Mouse (Mus musculus) midbrain, embryonic 15.5 days (tissue): ENCODE results near the gene Ddx41. TPM values are rescaled to one million over a fixed set of nuclear protein-coding genes. Genes with fewer than 3 reads are reported as not detected.

Experiments used
- ATAC-seq: fragments of 200-750 bp; cut with Nextera tagmentation; replicated peaks from 2 replicates; pipeline ENCODE4 v1.8.0; 2017; ENCODE audit warnings: moderate TSS enrichment
- H3K27ac ChIP-seq: fragments of 300-500 bp; sonication (generic); 2 replicates; pipeline ENCODE4 v1.5.1; 2015; ENCODE audit warnings: mild to moderate bottlenecking, inconsistent platforms
- H3K27me3 ChIP-seq: fragments of 300-500 bp; sonication (generic); replicated peaks from 2 replicates; pipeline ENCODE4 v1.6.1; 2015; ENCODE audit warnings: inconsistent platforms
- H3K36me3 ChIP-seq: fragments of 300-500 bp; sonication (generic); replicated peaks from 2 replicates; pipeline ENCODE4 v1.6.1; 2015; ENCODE audit warnings: inconsistent platforms
- H3K4me1 ChIP-seq: fragments of 300-500 bp; sonication (generic); 2 replicates; pipeline ENCODE4 v1.6.1; 2015; ENCODE audit warnings: inconsistent platforms
- H3K4me2 ChIP-seq: fragments of 300-500 bp; sonication (generic); 2 replicates; pipeline ENCODE4 v1.6.1; 2015; ENCODE audit warnings: inconsistent platforms, mild to moderate bottlenecking, moderate library complexity
- H3K4me3 ChIP-seq: fragments of 300-500 bp; sonication (generic); 2 replicates; pipeline ENCODE4 v1.5.1; 2015; ENCODE audit warnings: mild to moderate bottlenecking, inconsistent platforms
- H3K9ac ChIP-seq: fragments of 300-500 bp; sonication (generic); 2 replicates; pipeline ENCODE4 v1.6.1; 2015; ENCODE audit warnings: mild to moderate bottlenecking, inconsistent platforms
- H3K9me3 ChIP-seq: fragments of 300-500 bp; sonication (generic); 2 replicates; pipeline ENCODE4 v1.6.1; 2016; ENCODE audit warnings: inconsistent platforms
- WGBS: fragments of 180-500 bp; shearing (Covaris S2); methylation state at CpG from one replicate; pipeline ENCODE4 v1.1.7; 2015; ENCODE audit warnings: mixed read lengths; 5-methylcytosine and 5-hydroxymethylcytosine counted together
- polyA plus RNA-seq: library from polyadenylated mRNA; unstranded; fragments of >200 nt; fragmentation: Nextera tagmentation; extraction: Ambion mirVana; gene quantifications from 2 replicates; pipeline ENCODE4 v1.2.1, GENCODE M21; 2015

Gene Ddx41
- polyA plus RNA-seq, 1 experiment from 2014 or later = 63.6 TPM

DNA sequence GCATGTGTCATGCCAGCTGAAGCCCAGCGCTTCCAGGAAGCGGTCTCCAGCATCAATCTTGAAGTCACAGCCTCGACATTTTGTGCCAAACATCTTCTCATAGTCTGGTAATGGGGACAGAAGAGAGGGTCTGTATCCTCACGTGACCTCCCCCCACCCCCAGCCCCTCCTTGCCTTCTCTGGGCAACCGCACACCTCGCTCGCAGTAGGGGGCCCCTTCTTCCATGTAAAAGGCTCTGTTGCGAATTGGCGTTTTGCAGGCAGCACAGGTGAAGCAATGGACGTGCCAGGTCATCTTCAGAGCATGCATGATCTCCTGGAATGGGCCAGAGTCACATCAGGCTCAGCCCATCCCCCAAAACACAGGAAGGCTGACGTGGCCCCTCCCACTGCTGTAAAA is 37.6 kb downstream of the Ddx41 start:
- Histone ChIP-seq H3K27me3 (no peaks in the 10 kb centered on the region), H3K9me3 (no peaks in the 10 kb centered on the region), H3K27ac (no peak overlapping the region), H3K4me2 (no peak overlapping the region), H3K4me1 (peaks cover 30% of the 10 kb centered on the region), H3K9ac (no peak overlapping the region), H3K36me3 (0 out of 2 replicates have a peak, but pooled peaks cover 7% of the 10 kb centered on the region), H3K4me3 (no peak overlapping the region)
- 47% methylated on average over 11 of the region's 11 CpGs for WGBS
- ATAC-seq = no peak

DNA sequence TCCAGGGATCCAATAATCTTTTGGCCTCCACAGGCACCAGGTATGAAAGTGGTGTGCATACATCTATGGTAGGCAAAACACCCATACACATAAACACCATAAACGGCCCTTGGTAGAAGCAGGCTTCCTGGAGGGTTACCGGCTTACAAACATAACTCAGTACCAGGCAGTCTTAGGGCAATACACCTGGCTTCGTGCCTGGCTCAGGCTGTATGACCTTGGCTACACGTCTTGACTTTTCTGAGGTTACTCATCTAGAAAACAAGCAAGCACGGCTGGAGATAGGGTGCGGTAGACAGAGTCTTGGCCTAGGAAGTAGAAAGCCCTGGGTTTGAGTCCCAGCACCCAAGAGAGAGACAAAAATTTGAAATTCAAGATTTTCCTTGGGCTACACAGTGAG is 39.8 kb downstream of the Ddx41 start:
- no peak overlapping the region for H3K9ac ChIP-seq
- ATAC-seq = no peak
- H3K9me3 ChIP-seq = no peaks in the 10 kb centered on the region
- H3K4me1 ChIP-seq = peaks cover 30% of the 10 kb centered on the region
- H3K4me3 ChIP-seq = no peak overlapping the region
- no peak overlapping the region for H3K4me2 ChIP-seq
- 84% methylated on average over 6 of the region's 6 CpGs for WGBS
- H3K27ac ChIP-seq = peak overlapping the region; percentile 71
- no peaks in the 10 kb centered on the region for H3K27me3 ChIP-seq
- H3K36me3 ChIP-seq = 0 out of 2 replicates have a peak, but pooled peaks cover 5% of the 10 kb centered on the region

DNA sequence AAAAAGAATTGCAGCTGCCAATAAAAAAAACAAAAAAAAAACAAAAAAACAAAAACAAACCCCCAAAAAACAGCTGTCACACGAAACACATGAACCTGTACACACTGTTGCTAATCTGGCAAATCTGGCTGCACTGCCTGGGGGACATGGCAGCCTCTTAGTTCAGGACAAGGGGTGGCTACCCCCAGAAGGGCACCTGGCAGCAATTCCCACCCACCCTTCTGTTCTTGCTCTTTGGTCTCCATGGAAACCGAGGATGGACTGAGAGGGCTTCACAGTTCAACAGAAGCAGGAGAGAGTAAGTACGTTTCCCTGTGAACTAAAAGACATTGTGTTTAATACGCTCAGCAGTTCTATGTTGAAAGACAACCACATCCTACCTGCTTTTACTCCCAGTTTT is 40.8 kb downstream of the Ddx41 start:
- H3K4me2 ChIP-seq = peak overlapping the region; percentile 12; the same call in 1 of the 2 replicates
- H3K27ac ChIP-seq = peak overlapping the region; percentile 71
- H3K27me3 ChIP-seq = no peaks in the 10 kb centered on the region
- peaks cover 30% of the 10 kb centered on the region for H3K4me1 ChIP-seq
- no peak overlapping the region for H3K9ac ChIP-seq
- no peaks in the 10 kb centered on the region for H3K9me3 ChIP-seq
- WGBS = 10% methylated on average over 4 of the region's 4 CpGs
- H3K4me3 ChIP-seq = no peak overlapping the region
- no peak for ATAC-seq
- H3K36me3 ChIP-seq = 0 out of 2 replicates have a peak, but pooled peaks cover 4% of the 10 kb centered on the region

DNA sequence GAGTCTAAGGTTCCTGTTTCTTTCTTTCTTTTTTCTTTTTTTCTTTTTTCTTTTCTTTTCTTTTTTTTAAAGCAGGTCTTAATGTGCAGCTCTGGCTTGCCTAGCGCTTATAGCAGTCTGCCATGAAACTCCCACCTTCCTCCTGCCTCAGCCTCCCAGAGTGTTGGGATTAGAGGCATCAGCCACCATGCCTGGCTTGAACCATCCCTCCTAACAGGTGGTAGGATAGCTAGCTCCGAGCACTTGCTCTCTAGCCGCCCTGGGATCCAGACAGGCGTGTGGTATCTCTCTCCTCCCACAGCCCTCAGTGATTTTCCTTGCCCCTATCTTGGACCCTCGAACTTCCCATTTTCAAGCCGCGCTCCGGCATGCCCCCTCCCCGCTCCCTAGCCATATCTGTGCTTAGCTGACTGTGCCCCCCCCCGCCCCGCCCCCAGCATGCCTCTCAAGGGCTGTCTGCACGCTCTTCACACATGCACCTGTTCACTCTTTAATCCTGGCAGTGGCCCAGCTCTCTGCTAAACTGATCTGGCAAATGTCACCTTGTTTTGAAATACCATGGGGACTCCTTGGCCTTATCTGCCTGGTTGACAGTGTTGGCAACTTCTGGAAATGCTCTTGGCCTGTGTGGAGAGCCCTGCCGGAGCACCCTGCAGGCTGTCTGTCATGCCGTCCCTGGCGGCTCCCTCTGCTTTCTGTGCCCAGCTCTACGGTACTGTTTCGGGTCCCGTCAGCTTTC is 41.4 kb downstream of the Ddx41 start:
- peak overlapping the region; percentile 31; the same call in 1 of the 2 replicates for H3K9ac ChIP-seq
- no peak overlapping the region for H3K4me3 ChIP-seq
- peak overlapping the region; percentile 18; the same call in 1 of the 2 replicates for H3K4me2 ChIP-seq
- peak; percentile 57; the same call in 1 of the 2 replicates for ATAC-seq
- 15% methylated on average over 18 of the region's 18 CpGs for WGBS
- peaks cover 30% of the 10 kb centered on the region for H3K4me1 ChIP-seq
- H3K27ac ChIP-seq = peak overlapping the region; percentile 71; the same call in 1 of the 2 replicates
- H3K36me3 ChIP-seq = no peaks in the 10 kb centered on the region
- no peaks in the 10 kb centered on the region for H3K9me3 ChIP-seq
- H3K27me3 ChIP-seq = no peaks in the 10 kb centered on the region

DNA sequence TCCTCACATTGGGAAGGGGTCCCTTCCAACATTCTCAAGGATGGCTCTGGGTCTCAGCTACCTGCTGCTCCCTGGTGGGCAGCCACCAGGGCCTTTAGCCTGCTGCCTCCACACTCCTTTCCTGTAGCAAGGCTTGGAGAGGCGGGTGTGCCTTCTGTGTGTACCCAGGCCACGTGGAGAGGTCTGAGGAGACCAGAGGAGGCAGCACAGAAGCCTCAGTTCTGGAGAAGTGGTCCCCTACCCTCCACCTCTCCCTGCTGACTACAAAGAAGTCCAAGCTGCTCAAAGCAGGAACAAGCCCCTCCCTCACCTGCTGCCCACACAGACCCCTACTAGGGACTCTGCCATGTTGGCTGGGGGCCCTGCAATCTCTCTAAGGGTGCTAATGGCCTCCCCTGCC is 42.2 kb downstream of the Ddx41 start:
- Histone ChIP-seq H3K27ac (0 out of 2 replicates have a peak overlapping the region, but pooled peaks have one; percentile 71), H3K9ac (no peak overlapping the region), H3K9me3 (no peaks in the 10 kb centered on the region), H3K4me1 (peaks cover 30% of the 10 kb centered on the region), H3K27me3 (no peaks in the 10 kb centered on the region), H3K4me2 (no peak overlapping the region), H3K4me3 (no peak overlapping the region), H3K36me3 (no peaks in the 10 kb centered on the region)
- WGBS = 25% methylated on average over 2 of the region's 2 CpGs
- no peak; the same call in 1 of the 2 replicates for ATAC-seq

DNA sequence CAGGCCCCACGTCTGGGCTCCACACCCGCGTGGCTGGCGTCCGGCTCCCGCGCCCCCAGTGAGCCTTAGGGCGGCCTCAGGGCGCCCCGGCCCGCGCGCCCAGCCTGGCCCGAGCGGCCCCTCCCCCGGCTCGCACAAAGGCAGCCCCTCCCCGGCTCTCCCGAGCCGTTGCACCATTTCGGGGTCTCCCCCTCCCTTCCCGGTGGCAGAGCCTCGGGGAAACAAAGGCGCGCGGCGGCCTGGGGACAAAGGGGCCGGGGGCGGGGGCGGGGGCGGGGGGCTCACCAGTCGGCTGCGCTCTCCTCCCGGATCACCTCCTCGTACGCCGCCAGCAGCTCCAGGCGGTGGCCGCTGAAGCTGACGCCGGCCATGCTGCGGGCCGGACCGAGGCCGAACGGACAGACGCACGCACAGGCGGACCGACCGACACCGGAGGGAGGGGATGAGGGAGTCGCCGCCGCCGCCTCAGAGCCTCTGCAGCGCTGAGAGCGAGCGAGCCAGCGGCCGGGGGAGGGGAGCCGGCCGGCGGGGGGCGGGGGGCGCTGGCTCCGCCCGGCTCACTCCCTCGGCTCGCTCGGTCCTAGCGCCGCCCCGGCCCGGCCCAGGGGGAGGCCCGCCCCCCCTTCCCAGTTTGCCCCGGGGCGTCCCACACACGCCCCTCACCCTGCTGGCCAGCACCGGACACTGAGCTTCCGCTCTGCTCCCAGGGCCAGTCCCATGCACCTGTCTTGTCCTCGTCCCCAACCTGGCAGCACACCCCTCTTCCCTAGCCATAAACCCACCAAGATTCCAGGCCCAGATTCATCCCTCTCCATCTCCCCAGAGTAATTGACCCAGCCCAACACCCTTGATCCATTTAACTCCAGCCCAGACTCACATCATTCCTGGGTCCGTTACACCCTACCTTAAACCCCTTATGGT is 48.6 kb downstream of the Ddx41 start, which contains the start of gene Dbn1:
Gene Dbn1, minus strand, starts transcription at position 534 of the 921 bp plus-strand sequence.
- peak within 1 kb of the TSS; percentile 99 for H3K27ac ChIP-seq
- peak within 1 kb of the TSS; percentile 94 for H3K4me2 ChIP-seq
- peak within 1 kb of the TSS; percentile 100 for H3K9ac ChIP-seq
- no peaks in the 10 kb centered on the region for H3K27me3 ChIP-seq
- peak within 1 kb of the TSS; percentile 77 for H3K4me3 ChIP-seq
- under 1% methylated on average over 67 of the region's 83 CpGs for WGBS
- peak; percentile 81 for ATAC-seq
- peaks cover 44% of the 10 kb centered on the region for H3K4me1 ChIP-seq
- H3K9me3 ChIP-seq = no peaks in the 10 kb centered on the region
- H3K36me3 ChIP-seq = no peaks in the 10 kb centered on the region

DNA sequence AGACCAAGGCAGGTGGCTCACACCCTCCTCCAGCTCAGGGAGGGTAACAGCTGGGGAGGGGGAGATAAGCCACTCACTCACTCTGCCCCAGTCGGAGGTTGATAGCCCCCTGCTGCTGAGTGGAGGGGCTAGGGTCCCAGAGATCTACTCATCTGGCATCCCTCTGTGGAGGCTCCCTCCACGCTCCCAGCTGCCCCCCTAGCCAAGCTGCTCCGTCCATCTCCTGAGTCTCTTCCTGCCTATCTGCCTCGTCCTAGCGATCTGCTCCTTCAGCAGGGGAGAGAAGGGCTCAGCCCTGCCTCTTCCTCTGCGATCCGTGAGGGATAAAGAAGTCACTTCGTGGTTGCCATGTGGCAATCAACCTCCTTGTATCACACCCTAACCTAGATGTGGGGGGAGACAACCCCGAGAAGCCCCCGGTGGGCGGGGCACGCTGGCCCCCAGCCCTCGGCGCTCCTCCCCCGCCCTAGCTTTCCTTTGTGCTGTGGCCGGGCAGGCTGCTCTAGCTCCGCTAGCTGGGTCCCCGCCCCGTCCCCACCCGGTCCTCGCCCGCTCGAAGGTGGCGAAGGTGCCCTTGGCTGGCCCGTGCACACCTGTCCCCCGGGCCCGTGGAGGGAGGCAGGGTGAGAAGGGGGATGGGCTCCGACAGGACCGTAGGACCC is 49.4 kb downstream of the Ddx41 start:
- H3K9me3 ChIP-seq = no peaks in the 10 kb centered on the region
- peak overlapping the region; percentile 77 for H3K4me3 ChIP-seq
- WGBS = 0% methylated on average over 29 of the region's 29 CpGs
- peaks cover 4% of the 10 kb centered on the region for H3K36me3 ChIP-seq
- H3K27me3 ChIP-seq = no peaks in the 10 kb centered on the region
- peak overlapping the region; percentile 94 for H3K4me2 ChIP-seq
- ATAC-seq = peak; percentile 33
- peak overlapping the region; percentile 99 for H3K27ac ChIP-seq
- H3K4me1 ChIP-seq = peaks cover 51% of the 10 kb centered on the region
- peak overlapping the region; percentile 100 for H3K9ac ChIP-seq

DNA sequence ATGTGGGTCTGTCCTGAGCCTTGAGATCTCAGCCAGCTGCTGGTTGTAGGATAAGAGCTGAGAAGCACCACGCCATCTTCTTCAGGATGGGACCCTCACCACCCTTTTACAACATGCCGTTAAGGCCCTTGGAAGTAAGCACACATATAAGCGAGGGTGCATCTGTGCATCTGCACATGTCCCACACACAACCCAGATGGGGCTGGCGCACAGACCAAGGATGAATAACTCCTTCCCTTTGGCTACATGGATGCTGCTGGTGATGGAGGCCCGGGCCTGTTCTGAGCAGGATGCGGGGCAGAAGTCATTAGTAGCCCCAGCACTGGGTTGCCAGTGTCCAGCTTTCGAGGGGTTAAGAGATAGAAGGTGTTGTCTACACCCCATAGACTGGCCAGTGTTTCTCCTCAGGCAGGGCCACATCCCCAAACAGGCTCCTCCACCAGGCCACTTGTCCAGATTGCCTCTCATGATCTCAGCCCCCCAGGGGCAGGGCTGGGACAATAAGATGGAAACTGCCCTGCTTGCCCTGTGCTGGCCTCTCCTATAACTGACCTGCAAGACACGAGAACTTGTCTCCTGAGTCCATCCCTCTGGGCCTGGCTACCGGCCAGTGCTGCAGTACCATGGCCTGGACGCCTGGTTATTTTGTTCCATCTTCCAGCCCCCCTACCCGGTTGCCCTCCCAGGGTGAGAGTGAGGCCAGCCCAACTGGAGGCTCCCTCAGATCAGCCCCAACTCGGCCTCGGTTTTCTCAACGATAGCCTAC is 50.2 kb downstream of the Ddx41 start:
- Histone ChIP-seq H3K27ac (peak overlapping the region; percentile 99), H3K4me2 (peak overlapping the region; percentile 94), H3K9ac (peak overlapping the region; percentile 100), H3K9me3 (no peaks in the 10 kb centered on the region), H3K36me3 (peaks cover 11% of the 10 kb centered on the region), H3K4me3 (peak overlapping the region; percentile 77), H3K27me3 (no peaks in the 10 kb centered on the region), H3K4me1 (peaks cover 51% of the 10 kb centered on the region)
- no peak for ATAC-seq
- WGBS = 20% methylated on average over 14 of the region's 14 CpGs

DNA sequence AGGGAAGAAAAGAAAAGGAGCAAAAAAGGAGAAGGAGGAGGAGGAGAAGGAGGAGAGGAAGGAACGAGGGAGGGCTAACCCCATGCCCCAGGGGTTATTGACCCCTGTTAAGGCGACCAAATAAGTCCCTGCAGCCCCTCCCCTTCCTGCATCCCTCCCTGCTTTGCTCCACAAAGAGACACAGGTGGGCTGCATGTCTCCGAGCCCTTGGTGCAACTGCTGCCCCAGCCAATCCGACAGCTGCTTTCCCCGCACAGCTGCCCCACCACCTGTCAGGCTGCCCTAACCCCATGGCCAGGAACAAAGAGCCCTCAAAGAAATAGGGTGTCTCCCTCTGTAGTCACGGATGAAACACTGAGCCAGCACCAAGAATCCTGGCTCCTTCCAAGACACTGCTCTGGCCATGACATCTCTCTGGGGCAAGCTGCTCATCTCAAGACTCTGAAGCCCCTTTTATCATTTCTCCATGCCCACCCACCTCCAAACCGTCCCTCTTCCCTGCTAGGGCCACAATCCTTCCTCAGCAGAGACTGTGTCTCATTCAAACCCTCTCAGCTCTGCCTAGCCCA is 51.9 kb downstream of the Ddx41 start:
- no peak for ATAC-seq
- H3K36me3 ChIP-seq = peaks cover 25% of the 10 kb centered on the region
- peak overlapping the region; percentile 99 for H3K27ac ChIP-seq
- H3K9ac ChIP-seq = peak overlapping the region; percentile 100
- H3K4me1 ChIP-seq = peaks cover 51% of the 10 kb centered on the region
- peak overlapping the region; percentile 94 for H3K4me2 ChIP-seq
- peak overlapping the region; percentile 77 for H3K4me3 ChIP-seq
- H3K9me3 ChIP-seq = no peaks in the 10 kb centered on the region
- 14% methylated on average over 7 of the region's 7 CpGs for WGBS
- H3K27me3 ChIP-seq = no peaks in the 10 kb centered on the region

DNA sequence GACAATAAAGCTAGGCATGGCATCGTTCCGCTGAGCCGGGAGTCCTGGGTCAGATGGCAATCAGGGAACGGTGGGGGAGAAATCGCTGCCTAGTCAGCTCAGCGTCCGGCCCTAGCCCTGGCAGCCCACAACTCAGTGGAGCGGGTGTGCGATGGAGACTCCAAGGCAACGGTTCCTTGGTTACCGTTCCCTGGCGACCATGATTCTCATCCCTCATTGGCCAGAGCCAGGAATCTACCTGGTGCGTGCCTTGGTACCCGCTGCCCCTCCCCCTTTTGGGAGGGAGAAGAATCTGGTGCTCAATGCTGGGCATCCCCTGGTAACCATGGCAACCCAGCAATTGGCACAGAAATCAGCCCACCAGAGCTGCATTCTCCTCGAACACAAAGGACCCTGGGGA is 52.9 kb downstream of the Ddx41 start:
- Histone ChIP-seq H3K4me2 (peak overlapping the region; percentile 94), H3K4me1 (peaks cover 51% of the 10 kb centered on the region), H3K27ac (peak overlapping the region; percentile 99), H3K36me3 (peaks cover 35% of the 10 kb centered on the region), H3K9ac (peak overlapping the region; percentile 100), H3K27me3 (no peaks in the 10 kb centered on the region), H3K9me3 (no peaks in the 10 kb centered on the region), H3K4me3 (peak overlapping the region; percentile 77)
- whole genome bisulfite sequencing = 4% methylated on average over 15 of the region's 15 CpGs
- ATAC-seq = peak; percentile 87

DNA sequence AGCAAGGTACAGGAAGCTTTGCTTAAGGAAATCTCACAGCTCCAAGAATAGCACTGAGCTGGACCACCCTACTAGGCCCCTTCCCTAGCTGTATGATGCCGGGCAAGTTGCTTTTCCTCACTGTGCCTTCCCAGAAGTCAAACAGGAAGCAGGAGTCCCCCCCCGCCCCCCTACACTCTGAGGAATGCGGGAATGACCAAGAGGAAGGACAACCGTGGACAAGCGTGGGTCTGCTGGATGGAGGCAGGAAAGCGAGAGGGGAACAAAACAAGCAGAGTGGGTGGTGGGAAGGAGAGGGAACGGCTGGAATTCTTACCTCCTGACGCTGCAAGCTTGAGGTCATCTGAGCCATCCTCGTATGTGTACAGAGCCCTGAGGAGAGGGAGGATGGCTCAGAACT is 53.4 kb downstream of the Ddx41 start:
- Histone ChIP-seq H3K36me3 (peaks cover 35% of the 10 kb centered on the region), H3K4me1 (peaks cover 46% of the 10 kb centered on the region)
- no peak; the same call in 1 of the 2 replicates for ATAC-seq

More for the DNA sequence above, 53.4 kb downstream of the Ddx41 start:
- Histone ChIP-seq H3K4me3 (peak overlapping the region; percentile 77), H3K9ac (peak overlapping the region; percentile 100), H3K27me3 (no peaks in the 10 kb centered on the region), H3K9me3 (no peaks in the 10 kb centered on the region), H3K4me2 (peak overlapping the region; percentile 94), H3K27ac (peak overlapping the region; percentile 99)
- 33% methylated on average over 9 of the region's 9 CpGs for WGBS
